Mouse (Mus musculus): Measurements from ENCODE around the gene Igsf9. TPM values are rescaled to one million over a fixed set of nuclear protein-coding genes. Genes with fewer than 3 reads are reported as not detected.

Igsf9 gene
- 3.2 and 4.3 TPM in 2 replicates for total RNA-seq (2017)

GRCm38 (mm10) chr1:172481540-172482280, at the start of gene Igsf9:
Gene Igsf9 (plus strand): TSS chr1:172481788.
- peak; percentile 91 for ATAC-seq (ENCODE audit: extremely low read depth, insufficient number of reproducible peaks, low FRiP score, poor library complexity, severe bottlenecking)

DNA sequence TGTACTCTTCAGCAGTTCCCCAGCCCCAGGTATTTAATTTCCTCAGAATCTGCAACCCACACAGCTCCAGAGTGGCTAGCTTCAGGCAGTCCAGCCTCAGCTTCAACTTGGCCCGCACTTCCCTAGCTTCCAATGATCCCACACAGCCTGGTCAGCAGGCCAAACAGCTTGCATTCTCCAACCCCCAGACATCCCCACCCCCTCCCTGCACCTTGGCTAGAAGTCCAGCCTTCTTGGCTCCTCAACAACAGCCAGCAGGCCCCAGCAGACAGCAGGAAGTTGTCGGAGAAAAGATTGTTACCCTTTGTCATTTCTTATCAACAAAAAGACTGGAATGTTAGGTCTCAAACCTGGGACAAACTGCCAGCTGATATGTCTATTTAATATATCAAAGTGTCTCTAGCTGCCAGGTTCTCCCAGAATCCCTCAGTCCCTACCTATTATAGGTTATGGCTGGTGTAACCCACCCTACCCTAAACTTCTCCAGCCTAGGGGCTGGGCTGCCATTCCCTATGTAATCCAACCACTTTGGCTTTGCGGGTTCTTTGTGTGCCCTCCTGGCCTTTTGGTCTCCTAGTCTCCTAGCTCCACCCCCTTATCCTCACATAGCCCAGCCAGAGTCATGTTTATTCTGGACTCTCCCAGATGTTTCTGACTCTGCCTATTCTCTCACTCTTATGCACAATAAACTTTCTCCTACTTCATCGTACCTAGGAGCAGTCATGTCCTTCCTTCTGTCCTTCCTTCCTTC, 49.6 kb upstream of the Igsf9 start:
- ATAC-seq (ENCODE audit: extremely low read depth, insufficient number of reproducible peaks, low FRiP score, poor library complexity, severe bottlenecking), result no peak

DNA sequence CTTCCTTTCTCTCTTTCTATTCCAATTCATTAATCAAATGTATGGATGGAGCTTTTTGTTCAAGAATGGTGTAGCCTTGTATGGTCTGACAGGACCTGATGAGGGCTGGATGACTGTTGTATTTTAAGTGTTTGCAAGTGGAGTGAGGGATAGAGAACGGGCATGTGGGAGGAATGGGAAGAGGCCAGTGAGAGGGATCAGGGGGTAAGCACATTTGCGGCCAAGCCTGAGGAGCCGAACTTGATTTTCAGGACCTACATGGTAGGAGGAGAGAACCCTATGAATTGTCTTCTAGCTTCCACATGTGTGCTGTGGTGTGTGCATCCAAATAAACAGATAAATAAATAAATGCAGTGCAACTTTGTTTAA, 49.0 kb upstream of the Igsf9 start:
- no peak for ATAC-seq (ENCODE audit: extremely low read depth, insufficient number of reproducible peaks, low FRiP score, poor library complexity, severe bottlenecking)

GRCm38 (mm10) chr1:172433012-172433850, 48.4 kb upstream of the Igsf9 start:
- ATAC-seq (ENCODE audit: extremely low read depth, insufficient number of reproducible peaks, low FRiP score, poor library complexity, severe bottlenecking), result peak; percentile 35; the same call in 1 of the 2 replicates

DNA sequence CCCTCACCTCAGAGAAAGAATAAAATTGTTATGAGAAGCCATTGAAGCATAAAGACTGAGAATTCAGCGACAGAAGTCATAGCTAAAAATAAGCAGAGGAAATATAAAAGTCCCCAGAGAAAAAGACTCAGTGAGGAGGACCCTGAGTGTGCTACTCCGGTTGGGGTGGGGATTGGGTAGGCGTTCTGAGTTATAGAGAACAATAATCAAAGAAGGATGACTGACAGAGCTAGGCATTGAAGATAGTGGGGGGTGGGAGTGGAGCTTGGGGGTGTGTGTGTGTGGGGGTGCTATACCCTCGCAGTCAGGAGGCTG, 47.8 kb upstream of the Igsf9 start:
- ATAC-seq (ENCODE audit: extremely low read depth, insufficient number of reproducible peaks, low FRiP score, poor library complexity, severe bottlenecking), result peak; percentile 54

GRCm38 (mm10) chr1:172436785-172437184, 44.8 kb upstream of the Igsf9 start:
- no peak for ATAC-seq (ENCODE audit: extremely low read depth, insufficient number of reproducible peaks, low FRiP score, poor library complexity, severe bottlenecking)

DNA sequence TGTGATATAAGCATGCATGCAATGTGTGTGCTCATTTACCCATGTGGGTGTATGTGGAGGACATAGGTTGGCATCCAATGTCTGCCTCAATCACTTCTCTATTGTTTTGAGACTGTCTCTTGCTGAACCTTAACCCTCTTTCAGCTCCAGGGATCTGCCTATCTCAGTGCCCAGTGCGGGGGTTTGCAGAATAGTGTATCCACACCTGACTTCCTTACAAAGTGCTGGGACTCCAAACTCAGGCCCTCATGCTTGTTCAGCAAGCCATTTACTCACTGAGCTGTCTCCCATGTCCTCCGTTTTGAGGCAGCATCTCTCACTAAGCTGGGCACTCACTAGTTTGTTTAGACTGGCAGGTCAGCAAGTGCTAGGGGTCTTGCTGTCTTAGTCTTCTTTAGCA, 43.0 kb upstream of the Igsf9 start:
- no peak for ATAC-seq (ENCODE audit: extremely low read depth, insufficient number of reproducible peaks, low FRiP score, poor library complexity, severe bottlenecking)

DNA sequence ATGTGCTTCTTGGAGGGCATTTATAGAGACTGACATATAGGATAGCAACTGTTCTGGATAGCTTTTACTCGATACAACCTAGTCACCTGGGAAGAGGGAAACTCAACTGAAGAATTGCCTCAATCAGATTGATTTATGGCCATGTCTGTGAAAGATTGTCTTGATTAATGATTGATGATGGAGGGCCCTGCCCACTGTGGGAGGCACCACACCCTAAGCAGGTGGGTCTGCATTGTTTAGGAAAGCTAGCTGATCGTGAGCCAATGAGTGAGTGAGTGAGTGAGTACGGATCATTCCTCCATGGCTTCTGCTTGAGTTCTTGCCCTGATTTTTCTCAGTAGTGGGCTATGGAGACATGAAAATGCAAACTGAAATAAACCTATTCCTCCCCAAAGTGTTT, 41.1 kb upstream of the Igsf9 start:
- ATAC-seq (ENCODE audit: extremely low read depth, insufficient number of reproducible peaks, low FRiP score, poor library complexity, severe bottlenecking), result no peak

GRCm38 (mm10) chr1:172441935-172442445, 39.6 kb upstream of the Igsf9 start:
- no peak for ATAC-seq (ENCODE audit: extremely low read depth, insufficient number of reproducible peaks, low FRiP score, poor library complexity, severe bottlenecking)

DNA sequence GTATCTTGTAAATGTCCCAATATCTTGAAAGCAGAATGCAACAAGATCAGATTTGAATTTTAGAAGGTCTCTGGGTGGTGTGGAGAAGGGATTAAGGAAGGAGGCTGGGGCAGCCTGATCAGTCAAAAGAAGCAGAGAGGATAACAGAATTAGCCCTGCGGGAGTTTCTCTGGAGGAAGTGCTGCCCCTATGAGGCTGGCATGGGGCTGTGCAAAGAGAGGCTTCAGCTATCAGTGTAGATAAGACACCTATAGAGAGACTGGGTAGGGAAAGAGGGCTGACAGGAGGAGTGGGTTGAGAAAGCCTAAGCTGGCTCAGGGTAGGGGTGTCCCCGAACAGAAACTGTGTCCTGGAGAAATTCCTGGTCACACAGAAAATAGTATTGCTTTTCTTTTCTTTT, 31.4 kb upstream of the Igsf9 start:
- ATAC-seq (ENCODE audit: extremely low read depth, insufficient number of reproducible peaks, low FRiP score, poor library complexity, severe bottlenecking), result 0 out of 2 replicates have a peak, but pooled peaks have one; percentile 16

DNA sequence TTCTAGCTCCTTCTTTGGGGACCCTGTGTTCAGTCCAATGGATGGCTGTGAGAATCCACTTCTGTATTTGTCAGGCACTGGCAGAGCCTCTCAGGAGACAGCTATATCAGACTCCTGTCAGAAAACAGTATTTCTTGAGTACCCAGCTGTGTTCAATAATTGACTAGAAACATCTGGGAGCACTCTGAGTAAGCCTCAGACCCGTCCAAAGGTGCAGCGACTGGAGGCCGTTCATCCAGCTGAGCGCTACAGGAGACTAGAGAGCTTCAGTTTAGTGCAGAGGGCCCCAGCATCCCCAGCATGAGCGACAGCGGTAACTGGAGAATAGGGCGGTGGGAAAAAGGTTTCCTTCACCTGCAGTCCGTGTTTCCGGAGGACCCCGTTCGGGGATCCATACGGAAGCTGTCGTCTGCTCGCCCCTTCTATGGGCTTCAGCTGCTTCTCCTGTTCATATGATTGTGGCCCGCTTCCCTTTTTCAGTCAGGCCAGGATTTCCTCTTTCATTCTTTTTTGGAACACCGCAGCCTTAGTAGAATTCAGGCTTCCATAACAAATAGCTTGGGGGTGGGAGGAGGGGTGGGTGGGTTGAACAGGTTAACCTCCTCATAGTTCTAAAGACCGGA, 30.6 kb upstream of the Igsf9 start:
- ATAC-seq (ENCODE audit: extremely low read depth, insufficient number of reproducible peaks, low FRiP score, poor library complexity, severe bottlenecking), result no peak

DNA sequence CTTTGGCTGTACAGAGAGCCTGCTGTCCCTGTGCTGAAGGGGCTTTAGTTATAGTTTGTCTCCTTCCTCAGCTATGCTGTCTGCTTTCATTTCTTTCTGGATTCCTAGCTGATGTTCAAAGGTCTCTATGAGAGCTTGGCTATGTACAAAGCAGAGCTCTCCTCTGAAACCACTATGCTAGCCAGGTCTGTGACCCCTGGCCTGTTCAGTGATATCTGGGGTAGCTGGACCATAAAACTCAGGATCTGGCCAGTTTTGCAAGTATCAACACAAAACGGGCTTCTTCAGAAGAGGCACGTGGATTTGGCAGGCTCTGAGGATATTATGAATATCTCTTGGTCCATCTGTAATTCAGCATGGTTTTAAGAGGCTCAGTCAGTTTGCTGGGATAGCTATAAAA, 28.7 kb upstream of the Igsf9 start:
- ATAC-seq (ENCODE audit: extremely low read depth, insufficient number of reproducible peaks, low FRiP score, poor library complexity, severe bottlenecking), result no peak

DNA sequence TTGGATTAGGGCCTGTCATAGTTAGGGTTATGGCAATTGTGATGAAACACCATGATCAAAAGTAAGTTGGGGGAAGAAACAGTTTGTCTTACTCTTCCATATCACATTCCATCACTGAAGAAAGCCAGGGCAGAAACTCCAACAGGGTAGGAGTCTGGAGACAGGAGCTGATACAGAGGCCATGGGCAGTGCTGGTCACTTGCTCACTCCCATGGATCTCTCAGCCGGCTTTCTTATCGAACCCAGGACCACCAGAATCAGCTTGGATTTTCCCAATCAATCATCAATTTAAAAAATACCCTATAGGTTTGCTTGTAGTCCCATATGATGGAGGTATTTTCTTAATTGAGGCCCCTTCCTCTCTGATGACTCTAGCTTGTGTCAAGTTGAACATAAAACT, 27.8 kb upstream of the Igsf9 start:
- no peak for ATAC-seq (ENCODE audit: extremely low read depth, insufficient number of reproducible peaks, low FRiP score, poor library complexity, severe bottlenecking)

GRCm38 (mm10) chr1:172455416-172455815, 26.2 kb upstream of the Igsf9 start:
- ATAC-seq (ENCODE audit: extremely low read depth, insufficient number of reproducible peaks, low FRiP score, poor library complexity, severe bottlenecking), result peak; percentile 64

- ATAC-seq (ENCODE audit: extremely low read depth, insufficient number of reproducible peaks, low FRiP score, poor library complexity, severe bottlenecking), result peak; percentile 16; the same call in 1 of the 2 replicates
Measured at GRCm38 (mm10) chr1:172456001-172456677, 25.4 kb upstream of the Igsf9 start.

DNA sequence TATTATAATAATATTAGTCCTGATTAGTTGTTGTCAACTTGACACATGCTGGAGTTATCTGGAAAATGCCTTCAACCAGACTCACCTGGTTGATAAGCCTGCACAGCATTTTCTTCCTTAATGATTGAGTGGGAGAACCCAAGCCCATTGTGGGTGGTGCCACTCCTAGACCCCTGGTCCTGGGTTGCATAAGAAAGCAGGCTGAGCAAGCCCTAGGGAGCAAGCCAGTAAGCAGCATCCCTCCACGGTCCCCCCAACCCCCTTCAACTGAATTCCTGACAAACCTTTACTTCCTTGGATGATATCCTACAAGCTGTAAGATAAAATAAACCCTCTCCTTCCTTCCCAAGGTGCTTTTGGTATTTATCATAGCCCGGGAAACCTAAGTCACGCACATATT, 24.4 kb upstream of the Igsf9 start:
- ATAC-seq (ENCODE audit: extremely low read depth, insufficient number of reproducible peaks, low FRiP score, poor library complexity, severe bottlenecking), result no peak

DNA sequence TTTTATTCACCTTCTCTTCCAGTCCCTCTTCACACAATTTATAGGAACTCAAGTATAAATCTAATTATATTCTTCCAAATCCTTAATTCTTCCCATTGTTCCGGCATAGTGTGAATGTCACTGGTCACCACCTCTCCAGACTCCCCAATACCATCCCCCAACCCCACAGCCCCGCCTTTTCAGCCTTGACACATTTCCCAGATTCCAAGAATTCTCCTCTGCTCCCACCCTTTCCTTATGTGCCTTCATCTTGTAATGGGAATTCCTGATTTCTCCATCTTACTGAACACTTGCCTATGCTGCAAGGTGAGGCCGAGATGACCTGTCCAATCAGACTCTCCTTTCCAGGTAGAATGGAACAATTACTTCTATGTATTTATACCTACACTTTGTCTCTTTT, 23.5 kb upstream of the Igsf9 start:
- no peak for ATAC-seq (ENCODE audit: extremely low read depth, insufficient number of reproducible peaks, low FRiP score, poor library complexity, severe bottlenecking)

DNA sequence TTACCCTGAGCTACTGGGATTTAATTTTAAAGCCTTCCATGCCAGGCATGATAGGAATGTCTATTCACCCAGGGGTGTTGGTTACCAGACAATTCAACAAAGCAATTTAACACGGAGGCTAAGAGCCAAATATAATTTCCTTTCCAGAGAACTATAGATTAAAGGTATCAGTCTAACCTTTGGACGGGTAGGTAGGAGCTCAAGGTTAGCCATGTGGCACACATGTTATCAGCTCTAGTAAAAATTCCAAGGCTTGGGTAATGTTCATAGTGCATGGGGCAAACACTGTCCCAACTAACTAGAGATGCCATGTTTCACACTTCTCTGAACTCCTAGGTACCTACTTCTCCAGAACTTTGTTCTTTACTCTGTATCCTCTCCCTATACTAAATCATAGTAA, 20.0 kb upstream of the Igsf9 start:
- no peak for ATAC-seq (ENCODE audit: extremely low read depth, insufficient number of reproducible peaks, low FRiP score, poor library complexity, severe bottlenecking)

DNA sequence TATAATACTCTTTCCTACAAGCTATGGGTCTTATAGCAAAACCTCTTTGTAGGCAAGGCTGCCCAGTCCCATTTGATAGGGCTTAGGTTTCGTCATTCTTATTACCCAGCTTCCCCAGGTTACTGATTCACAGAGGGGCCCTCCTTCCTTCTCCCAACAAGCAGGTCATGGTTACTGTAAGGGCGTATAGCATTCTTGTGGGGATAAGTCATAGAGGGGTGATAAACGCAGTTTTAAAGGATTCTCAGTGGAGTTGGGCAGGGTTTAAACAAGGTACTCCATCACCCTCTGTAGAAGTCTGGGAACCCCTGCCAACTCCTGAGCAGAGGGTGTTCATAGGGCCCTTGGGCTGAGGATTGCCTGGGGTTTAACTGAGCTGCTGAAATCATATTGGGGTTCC, 19.1 kb upstream of the Igsf9 start:
- ATAC-seq (ENCODE audit: extremely low read depth, insufficient number of reproducible peaks, low FRiP score, poor library complexity, severe bottlenecking), result no peak

Data from neutrophil, adult 5-6 weeks (primary cell).